Mouse (Mus musculus) adipocyte (in vitro differentiated cells): ENCODE measurements around the gene Sobp.

ENCODE experiments used
- DNase-seq: peaks from one replicate; pipeline ENCODE4 v3.0.0-alpha.2; 2016; ENCODE audit warnings: low spot score

The Sobp gene

GRCm38 (mm10) chr10:43174326-43175155 lies at the start of gene Sobp, which contains the start of gene 9030612E09Rik:
Sobp (minus strand) TSS chr10:43174530.
9030612E09Rik (plus strand) TSS chr10:43174704.
- DNase-seq: no peak

DNA sequence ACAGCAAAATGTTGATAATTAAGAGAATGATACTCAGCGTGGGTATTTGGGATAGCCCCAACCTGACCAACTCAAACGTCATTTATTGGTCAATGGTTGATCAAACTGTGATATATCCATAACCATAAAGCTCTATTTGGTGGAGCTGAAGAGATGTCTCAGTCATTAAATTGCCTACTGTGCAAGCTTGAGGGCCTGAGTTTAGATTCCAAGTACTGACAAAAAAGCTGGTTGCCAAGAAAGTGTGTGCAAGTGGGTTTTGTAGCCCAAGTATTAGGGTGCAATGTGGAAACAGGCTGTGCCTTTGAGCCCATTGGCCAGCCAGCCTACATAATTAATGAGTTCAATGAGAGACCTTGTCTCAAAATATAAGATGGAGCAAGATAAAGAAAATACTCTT lies 49.1 kb upstream of the Sobp start:
- no peak for DNase-seq

- DNase-seq: no peak
These were observed 47.3 kb upstream of the Sobp start for GRCm38 (mm10) chr10:43221659-43222058.

GRCm38 (mm10) chr10:43220910-43221625 lies 46.7 kb upstream of the Sobp start, which contains the start of gene Pdss2:
Pdss2 (plus strand) TSS chr10:43221486.
- peak; percentile 94 for DNase-seq

DNA sequence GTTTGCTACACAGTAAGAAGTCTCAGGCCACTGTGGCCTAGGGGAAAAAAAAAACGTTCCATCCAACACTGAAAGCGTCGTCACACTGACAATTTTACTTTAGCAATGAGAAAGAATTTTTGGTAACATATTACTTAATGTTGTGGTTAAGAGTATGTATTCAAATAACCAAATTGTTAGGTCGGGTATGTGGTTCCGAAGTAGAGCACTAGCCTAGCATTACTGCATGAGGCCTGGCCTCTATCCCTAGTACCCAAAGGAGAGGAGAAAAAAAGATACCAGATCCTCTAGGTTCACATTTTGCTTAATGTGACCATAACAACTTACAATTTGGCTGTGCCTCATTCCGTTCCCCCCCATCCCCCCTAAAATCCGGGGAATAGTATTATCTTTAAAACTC lies 46.1 kb upstream of the Sobp start:
- peak; percentile 47 for DNase-seq

GRCm38 (mm10) chr10:43217361-43217900 lies 43.1 kb upstream of the Sobp start:
- DNase-seq: no peak

- peak; percentile 10 for DNase-seq
These were observed 37.5 kb upstream of the Sobp start for GRCm38 (mm10) chr10:43211866-43212265.

- DNase-seq: no peak
These were observed 29.5 kb upstream of the Sobp start for GRCm38 (mm10) chr10:43203865-43204264.

DNA sequence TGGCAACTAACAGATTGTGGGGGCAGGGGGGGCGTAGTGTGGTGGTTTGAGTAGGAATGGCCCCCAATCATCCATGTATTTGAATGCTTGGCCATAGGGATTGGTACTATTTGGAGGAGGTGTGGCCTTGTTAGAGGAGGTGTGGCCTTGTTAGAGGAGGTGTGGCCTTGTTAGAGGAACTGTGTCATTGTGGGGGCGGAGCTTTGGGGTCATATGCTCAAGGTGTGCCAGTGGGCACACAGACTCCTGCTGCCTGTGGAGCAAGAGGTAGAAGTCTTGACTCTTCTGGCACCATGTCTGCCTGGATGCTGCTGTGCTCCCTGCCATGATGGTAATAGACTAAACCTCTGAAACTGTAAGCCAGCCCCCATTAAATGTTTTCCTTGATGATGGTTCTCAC lies 25.9 kb upstream of the Sobp start:
- no peak for DNase-seq

DNA sequence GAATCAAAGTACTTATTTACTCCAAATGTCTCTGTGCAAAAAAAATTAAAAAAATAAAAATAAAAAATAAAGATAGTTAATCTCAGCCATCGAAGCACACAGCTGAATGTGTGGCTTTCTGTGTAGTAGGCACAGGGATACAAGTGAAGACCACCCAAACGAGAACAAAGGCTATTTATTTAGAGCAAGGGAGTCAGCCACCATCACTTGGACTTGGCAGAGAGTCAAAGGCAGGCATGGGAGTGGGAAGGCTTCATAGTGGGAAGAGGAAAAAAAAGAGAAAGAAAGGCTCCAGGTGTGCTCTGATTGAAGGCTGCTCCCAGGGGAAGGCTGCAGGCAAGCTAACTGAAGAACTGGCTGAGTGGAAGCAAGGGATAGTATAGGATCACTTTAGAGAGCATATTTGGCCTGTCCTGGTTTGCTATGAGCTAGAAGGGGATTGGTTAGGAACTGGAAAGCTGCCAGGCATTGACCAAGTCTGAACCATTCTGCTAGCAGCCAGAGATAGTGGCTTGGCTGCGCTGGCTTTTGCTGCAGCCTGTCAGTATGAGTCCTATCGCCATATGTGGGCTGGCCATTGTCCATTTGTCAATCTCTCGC lies 6.1 kb upstream of the Sobp start:
- no peak for DNase-seq

DNA sequence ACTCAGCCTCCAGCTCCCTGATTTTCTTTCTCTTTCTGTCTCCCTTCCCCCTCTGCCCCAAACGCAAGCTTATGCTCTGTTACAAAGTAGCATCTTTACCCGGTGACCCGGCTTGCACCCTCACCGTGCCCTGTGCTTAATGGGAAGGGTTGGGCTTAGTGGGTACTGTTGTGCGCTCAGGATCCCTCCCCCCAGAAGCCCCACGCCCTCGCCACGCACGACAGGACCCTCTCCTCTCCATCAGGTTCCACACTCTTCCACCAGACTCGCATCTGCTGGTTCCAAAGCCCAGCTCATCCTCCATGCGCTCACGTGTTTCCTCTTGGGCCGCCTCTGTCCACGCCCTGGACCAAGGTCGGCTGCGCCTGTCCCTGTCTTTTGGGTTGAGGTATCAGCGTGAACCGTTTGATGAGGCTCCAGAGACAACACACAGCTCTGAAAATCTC lies 849 bp upstream of the Sobp start:
- no peak for DNase-seq

- DNase-seq: no peak
These were observed 453 bp downstream of the Sobp start for GRCm38 (mm10) chr10:43173828-43174325.

DNA sequence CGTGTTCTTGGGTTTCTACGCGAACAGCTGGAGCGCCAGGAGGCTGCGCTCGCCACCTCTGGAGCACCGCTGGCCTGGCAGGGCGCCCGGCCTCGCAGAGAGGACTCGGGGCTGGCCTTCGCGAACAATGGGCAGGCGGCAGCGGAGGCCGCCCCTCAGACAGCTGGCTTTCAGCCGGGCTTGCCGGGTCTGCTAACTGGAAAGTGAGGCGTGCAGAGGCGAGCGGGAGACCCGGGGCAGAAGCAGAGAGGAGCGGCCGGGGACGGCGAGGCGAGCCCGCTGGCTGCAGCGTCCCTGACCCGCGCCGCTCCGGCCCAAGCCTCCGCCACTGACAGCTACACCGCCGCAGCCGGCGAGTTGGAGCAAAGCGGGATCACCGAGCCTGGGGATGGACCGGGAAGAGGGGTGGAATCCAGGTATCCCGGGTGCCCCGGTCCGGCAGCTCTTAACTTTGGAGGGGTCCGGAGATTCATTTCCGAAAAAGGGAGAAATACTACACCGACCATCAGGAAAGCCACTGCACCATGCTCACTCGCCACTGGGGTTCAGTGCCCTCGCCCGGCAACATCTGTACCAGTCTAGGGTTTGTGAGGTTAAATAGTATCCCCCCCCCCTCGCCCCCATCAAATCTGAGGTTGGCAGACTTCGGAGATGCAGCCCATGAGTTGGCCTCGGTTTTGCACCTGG lies 1.0 kb downstream of the Sobp start:
- DNase-seq: no peak

- DNase-seq: no peak
These were observed 1.8 kb downstream of the Sobp start for GRCm38 (mm10) chr10:43172554-43172953.

DNA sequence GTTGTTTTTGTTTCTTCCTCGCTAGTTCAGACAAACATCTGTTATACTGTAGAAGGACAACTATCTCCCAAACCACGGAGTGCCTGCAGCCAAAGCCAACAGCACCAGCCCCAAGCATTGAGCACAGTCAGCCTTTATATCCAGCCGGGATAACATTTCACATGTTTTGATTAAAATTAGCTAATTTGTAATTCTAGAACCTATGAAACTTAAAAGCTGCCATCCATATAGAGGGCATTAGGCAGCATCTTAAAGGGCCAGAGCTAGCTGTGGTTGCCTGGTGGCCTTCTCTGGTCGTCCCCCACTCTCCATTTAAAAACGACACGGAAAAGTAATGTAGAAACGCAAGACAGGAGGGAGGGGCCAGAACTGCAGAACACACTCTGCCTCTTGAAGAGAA lies 2.3 kb downstream of the Sobp start:
- DNase-seq: no peak

GRCm38 (mm10) chr10:43171106-43171505 lies 3.2 kb downstream of the Sobp start:
- DNase-seq: no peak

- no peak for DNase-seq
These were observed 5.5 kb downstream of the Sobp start for GRCm38 (mm10) chr10:43168847-43169246.

- DNase-seq: no peak
These were observed 7.5 kb downstream of the Sobp start for GRCm38 (mm10) chr10:43166817-43167216.

- DNase-seq: no peak
These were observed 8.2 kb downstream of the Sobp start for GRCm38 (mm10) chr10:43166146-43166545.

DNA sequence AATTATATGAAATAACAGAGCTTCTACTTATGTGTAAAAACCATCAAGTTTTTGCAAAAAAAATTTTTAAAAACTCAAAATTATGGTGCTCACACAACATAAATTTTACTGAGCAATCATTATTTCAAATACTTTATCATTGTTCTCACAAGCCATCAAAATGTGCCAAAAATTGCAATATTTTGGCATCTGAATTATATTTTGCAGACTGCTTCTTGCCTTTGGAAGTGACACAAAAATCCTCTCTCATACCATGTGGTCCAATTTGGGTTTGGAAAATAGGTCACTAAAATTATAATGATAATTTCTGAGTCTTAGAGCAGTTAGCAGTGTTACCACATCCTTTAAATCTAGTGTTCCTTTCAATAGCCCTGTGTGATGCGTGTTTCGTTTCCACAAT lies 9.9 kb downstream of the Sobp start:
- peak; percentile 5 for DNase-seq

- DNase-seq: no peak
These were observed 12.0 kb downstream of the Sobp start for GRCm38 (mm10) chr10:43162318-43162717.

DNA sequence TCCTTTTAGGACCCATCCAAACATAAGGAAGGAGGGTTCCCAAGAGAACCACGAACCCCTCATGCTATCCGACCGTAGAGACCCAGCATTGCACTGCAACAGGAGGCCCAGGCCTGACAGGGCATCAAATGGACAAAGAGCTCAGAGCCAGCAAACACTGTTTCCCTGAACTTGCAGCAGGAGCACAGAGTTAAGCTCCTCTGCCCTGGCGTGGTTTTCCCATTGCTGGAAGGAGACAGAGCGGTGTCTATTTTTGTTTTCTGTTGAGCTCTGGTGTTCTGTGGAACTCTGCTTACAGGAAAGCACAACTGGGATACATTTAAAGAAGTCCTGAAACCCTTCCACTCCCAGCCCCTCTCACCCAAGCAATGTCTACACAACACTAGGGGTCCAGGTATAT lies 15.0 kb downstream of the Sobp start:
- no peak for DNase-seq
